Mouse (Mus musculus): Measurements from ENCODE around the gene Mtmr3. TPM values are rescaled to one million over a fixed set of nuclear protein-coding genes. Genes with fewer than 3 reads are reported as not detected.
"Not testable (repeated sequence)": the region's sequence is repeated elsewhere in the genome, so short reads cannot be mapped to it uniquely, and the experiment has no call there.

The Mtmr3 gene
- polyA plus RNA-seq, 1 experiment from 2014 or later = 39.5 TPM

DNA sequence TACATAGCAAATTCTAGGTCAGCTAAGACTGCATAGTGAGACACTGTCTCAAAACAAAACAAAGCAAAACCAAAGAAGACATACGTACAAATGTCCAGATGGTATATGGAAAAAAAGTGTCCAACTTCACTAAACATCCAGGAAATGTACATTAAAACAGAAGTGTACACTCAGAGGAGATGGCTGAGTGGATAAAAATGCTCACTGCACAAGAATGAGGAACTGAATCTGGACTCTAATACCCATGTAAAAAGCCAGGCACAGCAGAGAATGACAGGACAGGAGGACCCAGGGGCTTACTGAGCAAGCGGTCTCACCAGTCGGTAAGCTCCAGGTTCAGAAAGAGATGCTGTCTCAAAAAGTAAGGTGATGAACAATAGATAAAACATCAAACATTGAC lies 5.3 kb upstream of the Mtmr3 start:
- Histone ChIP-seq H3K4me3 (replicated peaks) (no peak overlapping the region), H3K9me3 (no peaks in the 10 kb centered on the region), H3K27me3 (no peaks in the 10 kb centered on the region), H3K4me2 (no peak overlapping the region), H3K27ac (no peak overlapping the region), H3K9ac (replicated peaks) (no peak overlapping the region), H3K4me1 (replicated peaks) (peaks cover 26% of the 10 kb centered on the region), H3K36me3 (no peaks in the 10 kb centered on the region)
- WGBS = 88% methylated on average over 3 of the region's 3 CpGs
- no peak for ATAC-seq (ENCODE audit: insufficient number of reproducible peaks, insufficient read depth, low FRiP score, low TSS enrichment, low read depth)

DNA sequence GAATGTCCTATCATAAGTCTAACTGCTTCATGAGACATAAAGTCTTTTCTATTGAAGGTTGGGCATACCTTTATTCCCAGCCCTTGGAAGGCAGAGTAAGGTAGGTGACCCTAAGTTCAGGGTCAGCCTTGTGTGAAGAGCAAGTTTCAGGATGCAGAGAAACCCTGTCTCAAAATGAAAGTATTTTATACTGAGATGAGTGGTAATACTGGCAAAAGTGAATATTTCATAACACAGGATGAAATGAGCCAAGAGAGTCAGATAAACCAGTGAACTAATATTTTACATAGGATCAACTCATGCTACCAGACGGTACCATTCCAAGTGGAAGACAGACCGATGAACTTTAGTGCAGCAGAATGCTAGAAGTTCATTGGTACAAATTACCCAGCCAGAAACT lies 3.7 kb upstream of the Mtmr3 start:
- H3K4me2 ChIP-seq = no peak overlapping the region
- H3K27ac ChIP-seq = no peak overlapping the region
- no peaks in the 10 kb centered on the region for H3K9me3 ChIP-seq
- H3K27me3 ChIP-seq = no peaks in the 10 kb centered on the region
- no peak overlapping the region for H3K4me3 ChIP-seq (replicated peaks)
- 92% methylated on average over 2 of the region's 2 CpGs for WGBS
- peaks cover 18% of the 10 kb centered on the region for H3K4me1 ChIP-seq (replicated peaks)
- ATAC-seq (ENCODE audit: insufficient number of reproducible peaks, insufficient read depth, low FRiP score, low TSS enrichment, low read depth) = no peak
- H3K36me3 ChIP-seq = no peaks in the 10 kb centered on the region
- no peak overlapping the region for H3K9ac ChIP-seq (replicated peaks)

DNA sequence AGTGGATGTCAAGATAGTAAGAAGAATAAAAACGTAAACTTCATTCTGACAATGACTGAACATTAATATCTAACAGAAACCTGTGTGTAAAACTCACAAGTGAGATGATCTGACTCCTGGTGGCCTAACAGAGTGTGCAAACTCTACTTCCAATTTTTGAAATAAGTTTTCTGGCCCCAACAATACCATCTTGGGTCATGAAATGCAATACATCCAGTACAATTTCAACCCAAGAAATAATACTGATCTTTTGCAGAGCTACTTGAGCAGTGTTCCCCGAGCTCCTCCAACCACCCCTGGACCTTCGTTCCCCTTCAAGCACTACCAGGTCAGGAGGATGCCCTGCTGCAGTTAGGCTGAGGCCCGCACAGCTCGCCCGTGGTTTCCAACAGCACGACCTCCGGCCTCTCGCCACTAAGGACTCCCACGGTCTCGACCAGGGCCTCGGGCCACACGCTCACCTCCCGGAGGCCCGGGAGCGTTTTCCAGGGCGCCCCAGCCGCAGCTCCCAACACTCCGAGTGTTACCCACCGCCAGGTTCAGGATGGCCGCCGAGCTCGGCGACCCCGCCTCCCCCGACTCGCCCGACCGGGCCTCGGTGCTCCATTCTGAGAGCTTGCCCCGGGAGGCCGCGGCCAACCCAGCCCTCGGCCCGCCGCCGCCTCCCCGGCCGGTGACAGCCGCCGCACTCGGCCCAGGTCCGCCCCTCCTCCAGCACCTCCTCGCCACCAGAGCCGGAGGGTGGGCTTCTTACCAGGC lies 635 bp downstream of the Mtmr3 start:
- Histone ChIP-seq H3K27ac (peak overlapping the region; percentile 94), H3K4me2 (peak overlapping the region; percentile 62), H3K9ac (replicated peaks) (peak overlapping the region; percentile 94), H3K4me3 (replicated peaks) (peak overlapping the region; percentile 95), H3K36me3 (no peaks in the 10 kb centered on the region), H3K27me3 (no peaks in the 10 kb centered on the region), H3K4me1 (replicated peaks) (peaks cover 14% of the 10 kb centered on the region), H3K9me3 (no peaks in the 10 kb centered on the region)
- ATAC-seq (ENCODE audit: insufficient number of reproducible peaks, insufficient read depth, low FRiP score, low TSS enrichment, low read depth) = peak; percentile 85
- under 1% methylated on average over 45 of the region's 45 CpGs for WGBS

DNA sequence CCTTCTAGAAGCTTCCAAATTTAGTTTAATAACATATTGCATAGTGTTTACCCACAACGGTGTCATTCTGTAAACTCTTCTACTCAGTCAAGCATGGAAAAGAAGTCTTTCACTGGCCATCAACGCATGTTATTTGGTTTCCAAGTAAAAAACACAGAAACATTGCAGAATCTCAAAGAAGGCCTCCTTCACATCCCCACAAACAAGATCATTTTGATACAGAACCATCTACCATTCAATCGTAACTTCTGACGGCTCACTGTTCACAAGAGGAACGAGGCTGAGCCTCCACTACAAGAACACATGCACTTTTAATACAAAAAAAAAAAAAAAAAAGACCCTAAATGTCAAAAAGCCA lies 1.2 kb downstream of the Mtmr3 start:
- peak overlapping the region; percentile 62 for H3K4me2 ChIP-seq

DNA sequence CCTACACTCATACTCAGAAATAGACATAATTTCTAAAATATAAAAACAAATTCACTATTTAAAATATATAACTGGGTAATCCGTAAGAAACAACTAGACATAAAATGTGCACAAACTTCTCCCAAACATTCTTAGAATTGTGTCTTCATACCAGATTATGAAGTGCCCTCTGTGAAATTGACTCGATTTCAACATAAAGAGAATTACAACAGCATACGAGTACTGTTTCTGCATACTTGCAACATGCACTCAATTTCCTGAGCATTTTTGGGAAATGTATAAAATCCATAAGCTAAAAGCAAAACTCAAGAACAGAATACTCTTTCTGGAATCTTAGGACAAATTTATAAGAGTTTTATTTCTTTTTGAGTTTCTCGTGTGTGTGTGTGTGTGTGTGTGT lies 2.9 kb downstream of the Mtmr3 start:
- no peak overlapping the region for H3K9ac ChIP-seq (replicated peaks)
- H3K36me3 ChIP-seq = 0 out of 2 replicates have a peak, but pooled peaks cover 8% of the 10 kb centered on the region
- no peaks in the 10 kb centered on the region for H3K9me3 ChIP-seq
- ATAC-seq (ENCODE audit: insufficient number of reproducible peaks, insufficient read depth, low FRiP score, low TSS enrichment, low read depth) = no peak
- peaks cover 14% of the 10 kb centered on the region for H3K4me1 ChIP-seq (replicated peaks)
- H3K27ac ChIP-seq = no peak overlapping the region
- H3K27me3 ChIP-seq = no peaks in the 10 kb centered on the region
- no peak overlapping the region for H3K4me2 ChIP-seq
- 85% methylated on average over 4 of the region's 4 CpGs for WGBS
- no peak overlapping the region for H3K4me3 ChIP-seq (replicated peaks)

More for the DNA sequence above, 1.2 kb downstream of the Mtmr3 start:
- Histone ChIP-seq H3K4me1 (replicated peaks) (peaks cover 14% of the 10 kb centered on the region), H3K9ac (replicated peaks) (peak overlapping the region; percentile 37), H3K36me3 (0 out of 2 replicates have a peak, but pooled peaks cover 3% of the 10 kb centered on the region), H3K27me3 (no peaks in the 10 kb centered on the region), H3K9me3 (no peaks in the 10 kb centered on the region), H3K27ac (no peak overlapping the region), H3K4me3 (replicated peaks) (peak overlapping the region; percentile 95)
- WGBS = 40% methylated on average over 5 of the region's 5 CpGs
- no peak for ATAC-seq (ENCODE audit: insufficient number of reproducible peaks, insufficient read depth, low FRiP score, low TSS enrichment, low read depth)

DNA sequence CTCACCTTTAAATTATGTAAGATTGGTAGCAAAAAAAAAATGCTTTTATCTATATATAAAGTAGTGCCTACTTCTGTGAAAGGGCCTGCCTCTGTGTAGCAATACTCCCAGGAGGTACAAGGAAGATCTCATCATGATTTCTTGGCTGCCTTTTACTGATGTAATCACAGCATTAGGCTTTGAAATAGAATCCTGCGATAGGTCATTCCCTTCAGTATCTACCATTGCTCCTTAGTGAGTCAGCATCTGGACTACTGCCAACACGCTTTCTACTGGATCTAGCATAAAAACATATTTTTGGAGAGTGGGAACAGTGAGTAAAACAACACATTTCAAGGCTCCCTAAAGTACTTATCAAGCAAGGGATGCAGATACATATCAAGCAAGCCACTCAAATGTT lies 16.0 kb downstream of the Mtmr3 start:
- Histone ChIP-seq H3K4me2 (no peak overlapping the region), H3K27me3 (no peaks in the 10 kb centered on the region), H3K27ac (no peak overlapping the region), H3K9me3 (no peaks in the 10 kb centered on the region), H3K36me3 (no peaks in the 10 kb centered on the region), H3K4me1 (replicated peaks) (peaks cover 11% of the 10 kb centered on the region), H3K4me3 (replicated peaks) (no peak overlapping the region), H3K9ac (replicated peaks) (no peak overlapping the region)
- whole genome bisulfite sequencing = 89% methylated on average over 2 of the region's 2 CpGs
- ATAC-seq (ENCODE audit: insufficient number of reproducible peaks, insufficient read depth, low FRiP score, low TSS enrichment, low read depth) = no peak

DNA sequence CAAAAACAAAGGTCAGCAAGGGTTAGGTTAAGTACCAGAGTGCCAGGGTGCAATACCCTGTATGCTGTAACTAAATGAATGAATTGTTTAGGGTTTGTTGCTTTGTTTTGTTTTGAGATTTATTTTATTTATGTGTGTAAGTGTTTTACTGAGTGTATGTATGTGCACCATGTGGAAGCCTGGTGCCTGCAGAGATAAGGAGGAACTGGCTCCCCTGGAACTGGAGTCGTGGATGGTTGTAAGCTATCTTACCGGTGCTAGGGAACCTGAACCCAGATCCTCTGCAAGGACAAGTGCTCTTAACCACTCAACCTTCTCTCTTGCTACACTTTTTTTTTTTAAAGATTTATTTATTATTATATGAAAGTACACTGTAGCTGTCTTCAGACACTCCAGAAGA lies 17.6 kb downstream of the Mtmr3 start:
- WGBS = 88% methylated on average over 2 of the region's 2 CpGs

DNA sequence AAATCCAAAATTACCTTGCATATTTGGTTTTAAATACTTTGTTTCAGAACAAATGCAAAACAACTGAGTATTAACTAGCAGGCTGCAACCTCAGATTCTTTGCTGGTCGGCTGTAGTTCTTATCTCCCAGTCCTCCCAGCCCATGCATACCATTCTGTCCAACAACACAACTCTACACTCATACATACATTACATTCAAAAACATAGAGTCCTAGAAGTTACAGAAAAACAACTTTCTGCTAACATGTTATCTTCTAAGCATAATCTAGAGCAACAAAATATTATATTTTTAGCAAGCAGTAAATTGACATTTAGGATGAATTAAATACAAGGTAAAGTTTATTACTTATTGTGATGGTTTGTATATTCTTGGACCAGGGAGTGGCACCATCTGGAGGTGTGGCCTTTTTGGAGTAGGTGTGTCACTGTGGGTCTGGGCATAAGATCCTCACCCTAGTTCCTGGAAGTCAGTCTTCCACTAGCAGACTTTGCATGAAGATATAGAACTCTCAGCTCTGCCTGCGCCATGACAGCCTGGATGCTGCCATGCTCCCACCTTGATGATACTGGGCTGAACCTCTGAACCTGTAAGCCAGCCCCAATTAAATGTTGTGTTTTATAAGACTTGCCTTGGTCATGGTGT lies 18.5 kb downstream of the Mtmr3 start:
- H3K4me2 ChIP-seq; H3K27ac ChIP-seq; H3K4me3 ChIP-seq (replicated peaks); H3K36me3 ChIP-seq; H3K9me3 ChIP-seq; H3K27me3 ChIP-seq; H3K9ac ChIP-seq (replicated peaks); ATAC-seq (ENCODE audit: insufficient number of reproducible peaks, insufficient read depth, low FRiP score, low TSS enrichment, low read depth): not testable (repeated sequence)
- WGBS = 91% methylated on average over 2 of the region's 2 CpGs
- peaks cover 15% of the 10 kb centered on the region for H3K4me1 ChIP-seq (replicated peaks)

More for the DNA sequence above, 17.6 kb downstream of the Mtmr3 start:
- H3K9me3 ChIP-seq = no peaks in the 10 kb centered on the region
- no peaks in the 10 kb centered on the region for H3K27me3 ChIP-seq
- ATAC-seq (ENCODE audit: insufficient number of reproducible peaks, insufficient read depth, low FRiP score, low TSS enrichment, low read depth) = no peak
- no peak overlapping the region for H3K27ac ChIP-seq
- no peak overlapping the region for H3K4me3 ChIP-seq (replicated peaks)
- no peaks in the 10 kb centered on the region for H3K36me3 ChIP-seq
- H3K4me1 ChIP-seq (replicated peaks) = peaks cover 11% of the 10 kb centered on the region
- H3K9ac ChIP-seq (replicated peaks) = no peak overlapping the region
- no peak overlapping the region for H3K4me2 ChIP-seq

DNA sequence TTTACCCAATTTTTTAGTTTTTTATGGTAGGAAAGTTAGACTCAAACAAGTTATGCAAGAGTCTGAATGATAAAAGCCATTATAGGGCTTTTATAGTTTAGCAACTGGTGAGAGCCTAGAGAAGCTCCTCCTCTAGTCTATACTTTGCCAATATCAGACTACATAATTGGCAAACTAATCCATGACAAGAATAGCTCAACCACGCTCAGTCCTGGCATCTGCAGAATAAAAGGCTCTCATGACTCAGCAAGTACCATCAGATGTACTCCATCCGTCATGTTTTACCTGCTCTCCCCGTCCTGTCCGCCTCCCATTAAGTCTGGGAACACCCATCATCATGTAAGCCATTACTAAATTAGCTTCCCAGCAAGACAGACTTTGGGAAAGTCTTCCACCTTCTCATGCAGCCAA lies 23.2 kb downstream of the Mtmr3 start:
- WGBS = 84% methylated on average over 4 of the region's 4 CpGs
- Histone ChIP-seq H3K9me3 (no peaks in the 10 kb centered on the region), H3K9ac (replicated peaks) (no peak overlapping the region), H3K4me1 (replicated peaks) (peaks cover 11% of the 10 kb centered on the region), H3K27ac (no peak overlapping the region), H3K27me3 (no peaks in the 10 kb centered on the region), H3K4me2 (no peak overlapping the region), H3K36me3 (0 out of 2 replicates have a peak, but pooled peaks cover 3% of the 10 kb centered on the region), H3K4me3 (replicated peaks) (no peak overlapping the region)
- no peak for ATAC-seq (ENCODE audit: insufficient number of reproducible peaks, insufficient read depth, low FRiP score, low TSS enrichment, low read depth)

DNA sequence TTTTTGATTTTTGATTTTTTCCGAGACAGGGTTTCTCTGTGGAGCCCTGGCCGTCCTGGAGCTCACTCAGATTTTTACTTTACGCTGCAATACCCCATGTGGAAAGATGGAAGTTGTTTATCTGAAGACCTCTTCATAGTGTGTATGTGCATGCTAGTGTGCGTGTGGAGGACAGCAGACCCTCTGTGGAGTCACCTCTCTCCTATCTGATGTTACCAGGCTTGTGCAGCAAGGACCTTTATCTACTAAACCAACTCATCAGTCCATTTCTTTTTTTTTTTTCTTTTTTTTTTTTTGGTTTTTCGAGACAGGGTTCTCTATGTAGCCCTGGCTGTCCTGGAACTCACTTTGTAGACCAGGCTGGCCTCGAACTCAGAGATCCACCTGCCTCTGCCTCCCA lies 28.3 kb downstream of the Mtmr3 start:
- H3K9ac ChIP-seq (replicated peaks) = no peak overlapping the region
- H3K36me3 ChIP-seq = peaks cover 10% of the 10 kb centered on the region
- H3K9me3 ChIP-seq = no peaks in the 10 kb centered on the region
- ATAC-seq (ENCODE audit: insufficient number of reproducible peaks, insufficient read depth, low FRiP score, low TSS enrichment, low read depth) = no peak
- no peaks in the 10 kb centered on the region for H3K4me1 ChIP-seq (replicated peaks)
- WGBS = 96% methylated on average over 6 of the region's 6 CpGs
- H3K27ac ChIP-seq = no peak overlapping the region
- no peaks in the 10 kb centered on the region for H3K27me3 ChIP-seq
- H3K4me3 ChIP-seq (replicated peaks) = no peak overlapping the region
- H3K4me2 ChIP-seq = no peak overlapping the region

DNA sequence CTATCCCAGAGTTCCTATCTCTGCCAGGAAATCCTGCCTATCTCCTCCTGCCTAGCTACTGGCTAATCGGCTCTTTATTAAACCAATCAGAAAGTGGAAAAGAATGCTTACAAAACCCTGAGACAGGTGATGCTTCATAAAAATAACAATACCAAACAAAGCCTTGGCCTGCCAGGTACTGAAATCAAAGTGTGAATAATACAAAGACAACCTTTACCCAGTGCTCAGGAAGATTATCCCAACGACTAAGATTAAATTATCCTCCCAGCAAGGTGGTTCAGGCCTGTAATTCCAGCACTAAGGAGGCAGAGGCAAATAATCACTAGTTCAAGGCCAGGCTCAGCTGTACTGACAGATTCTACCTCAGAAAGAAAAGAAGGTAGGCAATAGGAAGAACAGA lies 29.1 kb downstream of the Mtmr3 start:
- Histone ChIP-seq H3K9ac (replicated peaks) (no peak overlapping the region), H3K36me3 (peaks cover 10% of the 10 kb centered on the region), H3K27me3 (no peaks in the 10 kb centered on the region), H3K27ac (no peak overlapping the region), H3K4me2 (no peak overlapping the region), H3K9me3 (no peaks in the 10 kb centered on the region), H3K4me1 (replicated peaks) (no peaks in the 10 kb centered on the region), H3K4me3 (replicated peaks) (no peak overlapping the region)
- no peak for ATAC-seq (ENCODE audit: insufficient number of reproducible peaks, insufficient read depth, low FRiP score, low TSS enrichment, low read depth)
- 84% methylated on average over 2 of the region's 2 CpGs for WGBS

All from limb, embryonic 12.5 days (tissue).